Mouse (Mus musculus) heart, postnatal 36 days (tissue): ENCODE data around the gene Pilrb1. TPM values are rescaled to one million over a fixed set of nuclear protein-coding genes. Genes with fewer than 3 reads are reported as not detected.

ENCODE experiments used
- DNase-seq, 2 experiments: peaks; one replicate each; pipeline ENCODE4 v3.0.0; 2021 to 2022
- intact Hi-C: fragments of 180-260 bp; cut with DNase I; formaldehyde crosslinking; loops from one replicate; pipeline ENCODE4 v1.15.1; 2025
- total RNA-seq, 2 experiments: library from RNA; stranded (reverse); gene quantifications; 2 replicates each; pipeline ENCODE4 v1.2.3; 2021

Pilrb1 gene
- total RNA-seq, 2 experiments from 2014 or later, result 1.1 to 1.2 TPM

DNA sequence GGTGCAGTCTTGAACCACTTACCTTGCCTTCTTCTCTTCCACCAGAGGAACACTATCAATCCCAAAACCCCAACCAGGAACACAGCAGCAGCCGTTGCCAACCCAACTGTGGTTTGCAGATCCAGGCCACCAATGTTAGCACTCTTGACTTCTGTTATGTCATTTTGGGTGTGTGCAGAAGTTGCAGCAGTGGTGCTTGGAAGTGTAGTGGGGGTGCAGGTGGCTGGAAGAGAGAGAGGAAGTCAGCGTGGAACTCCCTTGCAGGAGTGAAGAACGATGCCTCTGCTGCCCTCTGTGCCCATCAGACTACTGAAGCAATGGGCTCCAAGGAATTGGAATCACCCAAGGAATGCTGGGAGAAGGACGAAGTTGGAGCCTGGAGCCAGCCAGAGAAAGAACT, 26.8 kb downstream of the Pilrb1 start:
- DNase-seq, result no peak
- intact Hi-C loops, result no loop called here

DNA sequence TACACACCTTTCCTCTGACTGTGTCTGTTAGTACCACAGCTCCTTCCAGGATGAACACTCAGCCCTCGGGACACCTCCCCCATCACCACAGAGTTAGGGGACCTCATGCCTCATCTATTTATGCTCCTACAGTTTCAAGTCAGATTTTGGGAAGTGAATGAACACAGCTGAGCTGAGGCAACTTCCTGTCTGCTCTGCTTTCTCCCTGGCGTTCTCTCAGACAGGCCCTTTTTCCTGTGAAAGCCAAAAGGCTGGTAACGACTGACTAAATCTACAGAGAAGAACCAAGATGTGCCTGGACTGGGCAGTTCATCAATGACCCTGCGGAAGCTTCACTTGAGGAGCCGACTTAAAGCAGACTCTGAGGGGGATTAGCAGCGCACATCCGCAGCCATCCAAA, 27.7 kb downstream of the Pilrb1 start:
- intact Hi-C loops, result no loop called here
- DNase-seq, result peak in 1 of 2 experiments; percentile 23

DNA sequence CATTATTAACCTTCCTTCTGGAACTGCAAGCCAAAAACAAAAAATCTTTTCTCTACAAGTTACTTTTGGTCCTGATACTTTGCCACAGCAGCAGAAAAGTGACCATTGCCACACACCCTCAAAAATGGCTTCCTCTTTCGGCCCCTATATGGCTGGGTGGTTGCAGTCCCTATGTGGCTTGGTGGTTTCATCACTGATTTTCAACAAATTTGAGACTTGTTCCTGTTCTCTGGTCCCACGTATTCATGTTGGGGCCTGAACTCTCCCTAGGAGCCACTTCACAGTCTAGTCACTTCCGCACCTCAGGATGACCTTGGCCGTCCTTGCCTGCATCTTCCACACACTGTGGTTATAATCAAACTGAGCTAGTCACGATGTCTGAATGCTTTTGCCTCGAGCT, 29.2 kb downstream of the Pilrb1 start:
- no peak for DNase-seq
- intact Hi-C loops, result no loop called here

DNA sequence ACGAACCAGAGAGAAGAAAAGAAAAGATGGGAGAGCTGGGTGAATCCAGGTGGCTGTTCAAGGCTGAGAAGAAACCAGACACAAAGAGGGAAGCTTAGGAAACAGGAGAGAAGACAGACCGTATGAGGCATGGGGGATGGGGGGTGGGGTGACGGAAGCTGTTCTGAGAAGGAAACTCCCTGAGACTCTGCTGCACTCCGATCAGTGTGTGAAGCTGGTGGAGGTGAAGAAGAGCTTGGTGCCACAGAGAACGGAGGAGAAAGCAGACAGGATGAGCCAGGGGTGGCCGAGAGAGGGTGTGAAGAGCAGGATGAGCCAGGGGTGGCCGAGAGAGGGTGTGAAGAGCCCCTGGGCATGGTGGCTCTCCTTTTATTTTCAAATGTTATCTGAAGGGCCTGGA, 31.5 kb downstream of the Pilrb1 start:
- no peak for DNase-seq
- intact Hi-C loops, result no loop called here

DNA sequence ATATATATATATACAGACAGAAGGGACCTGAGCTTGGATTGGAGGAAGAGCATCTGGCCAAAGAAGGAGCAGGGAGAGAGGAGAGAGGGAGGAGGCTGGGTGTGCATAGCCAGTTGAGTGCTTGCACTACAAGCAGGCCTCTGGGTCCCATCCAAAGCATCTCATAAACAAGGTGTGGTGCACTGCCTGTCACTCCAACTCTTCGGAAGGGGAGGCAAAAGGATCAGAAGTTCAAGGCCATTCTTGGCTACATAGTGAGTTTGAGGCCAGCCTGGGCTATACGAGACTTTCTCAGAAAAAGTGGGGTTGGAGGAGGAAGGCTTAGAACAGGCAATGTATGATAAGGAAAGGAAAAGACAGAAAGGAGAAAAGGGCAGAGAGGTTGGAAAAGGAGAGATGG, 31.9 kb downstream of the Pilrb1 start:
- intact Hi-C loops, result no loop called here

DNA sequence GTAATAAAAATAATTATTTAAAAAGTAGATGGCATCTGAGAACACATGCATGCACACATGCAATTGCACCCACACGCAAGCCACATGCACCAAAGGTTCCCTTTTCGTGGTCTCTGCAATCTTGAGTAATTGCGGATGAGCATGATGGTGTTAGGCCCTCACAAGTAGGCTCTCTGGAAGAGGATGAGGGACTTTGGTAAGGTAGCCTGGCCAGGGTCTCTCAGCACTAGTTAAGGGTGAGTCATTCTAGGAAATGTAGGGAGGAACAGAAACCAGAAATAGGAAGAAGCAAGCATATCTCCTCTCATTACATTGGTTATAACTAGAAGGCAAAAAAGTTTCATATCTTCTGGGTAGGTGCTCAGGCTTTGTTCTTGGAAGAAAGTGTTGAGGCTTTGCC, 32.9 kb downstream of the Pilrb1 start:
- DNase-seq, result no peak
- intact Hi-C loops, result no loop called here

More for the DNA sequence above, 31.9 kb downstream of the Pilrb1 start:
- DNase-seq, result no peak

DNA sequence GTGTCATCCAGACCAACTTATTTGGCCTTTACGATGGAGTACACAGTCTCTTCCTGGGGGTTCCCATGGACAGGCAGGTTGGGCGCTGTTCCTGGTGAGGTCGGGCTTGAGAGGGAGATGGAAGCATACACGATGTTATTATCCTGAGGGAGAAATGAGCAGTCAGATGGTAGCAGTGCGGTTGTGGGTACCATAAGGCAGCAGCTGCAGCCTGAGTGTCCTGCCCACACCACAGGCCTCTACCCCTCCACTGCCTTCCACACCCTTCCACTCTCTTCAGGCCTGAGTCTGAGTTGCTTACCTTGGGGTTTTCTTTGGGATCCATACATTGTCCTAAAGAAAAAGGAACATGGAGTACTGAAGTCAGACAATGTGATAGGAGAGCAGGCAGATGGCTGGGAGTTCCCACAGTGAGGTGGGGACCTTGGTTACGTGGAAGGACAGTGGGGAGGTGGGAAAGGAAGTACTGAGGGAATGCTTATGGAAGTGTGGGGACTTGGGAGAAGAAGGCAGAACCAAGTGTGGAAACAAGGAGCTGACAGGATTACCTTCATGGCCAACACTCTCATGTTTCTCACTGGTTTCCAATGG, 34.4 kb downstream of the Pilrb1 start:
- intact Hi-C loops, result no loop called here
- no peak for DNase-seq

DNA sequence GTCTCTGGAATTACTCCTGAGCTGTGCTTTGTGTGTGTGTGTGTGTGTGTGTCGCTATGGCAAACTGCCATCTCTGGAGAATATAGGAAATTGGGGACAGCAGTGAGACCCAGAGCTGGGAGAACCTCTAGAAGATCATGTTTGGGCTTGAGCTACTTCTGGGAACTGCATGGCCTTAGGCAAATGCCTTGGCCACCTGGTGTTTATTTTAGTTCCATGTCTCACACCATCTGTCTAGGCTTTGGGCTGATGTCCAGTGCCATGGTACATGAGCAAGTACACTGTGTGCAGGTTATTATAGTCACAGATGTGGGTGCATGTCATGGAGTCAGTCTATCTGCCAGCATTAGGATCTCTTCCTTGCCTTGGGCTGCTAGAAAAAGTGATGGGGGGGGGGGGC, 35.3 kb downstream of the Pilrb1 start:
- DNase-seq, result no peak
- intact Hi-C loops, result no loop called here

DNA sequence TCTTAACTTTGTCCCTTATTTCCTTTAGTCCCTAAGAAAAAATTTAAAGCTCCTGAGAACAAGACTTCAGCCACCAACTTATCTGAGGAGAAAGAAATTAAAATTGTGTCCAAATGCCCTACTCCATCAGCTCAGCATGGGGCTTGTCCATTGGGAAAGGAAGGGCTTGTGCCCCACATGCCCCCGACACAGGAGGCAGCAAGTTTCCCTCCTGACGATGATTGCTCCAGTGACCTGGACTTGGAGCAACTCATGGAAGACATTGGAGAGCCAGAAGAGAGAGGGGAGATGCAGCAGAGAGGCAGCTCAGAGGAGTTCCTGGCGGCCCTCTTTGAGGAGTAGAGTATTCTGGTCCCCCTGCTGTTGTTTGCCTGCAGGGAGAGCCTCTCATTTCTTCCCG, 35.8 kb downstream of the Pilrb1 start:
- DNase-seq, result no peak
- intact Hi-C loops, result no loop called here

DNA sequence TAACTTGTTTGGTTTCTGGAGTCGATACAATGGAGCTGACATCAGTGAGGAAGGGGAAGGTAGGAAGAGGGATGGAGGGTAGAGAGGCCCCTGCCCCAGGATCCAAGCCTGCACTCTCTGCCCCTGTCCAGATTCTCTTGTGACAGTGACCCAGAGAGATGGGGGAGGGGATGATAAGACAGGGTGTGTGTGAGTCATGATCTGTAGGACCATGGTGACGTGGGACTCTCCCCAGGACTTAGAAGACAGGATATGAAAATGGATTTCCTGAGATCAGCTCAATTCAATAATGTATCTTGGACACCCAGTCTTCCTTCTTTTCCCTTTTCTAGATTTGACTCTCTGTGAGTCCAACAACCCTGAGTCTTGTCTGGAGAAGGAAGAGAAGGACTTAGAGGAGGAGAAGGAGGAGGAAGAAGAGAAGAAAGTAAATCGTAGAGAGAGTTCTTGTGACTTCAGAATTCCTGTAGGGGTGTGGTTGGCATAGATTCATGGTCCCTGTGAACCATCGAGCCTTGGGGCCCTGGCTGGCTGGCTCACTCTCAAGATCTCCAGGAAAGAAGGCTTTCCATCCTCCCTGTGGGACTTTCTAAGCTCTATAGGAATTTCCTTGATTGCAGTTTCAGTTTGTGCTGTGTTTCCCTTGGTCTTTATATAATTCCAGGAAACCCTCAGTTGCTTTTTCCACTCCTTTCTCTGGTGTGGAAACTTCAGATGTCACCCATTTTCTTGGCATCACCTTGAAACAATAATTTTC, 40.3 kb downstream of the Pilrb1 start:
- no peak for DNase-seq
- intact Hi-C loops, result no loop called here

DNA sequence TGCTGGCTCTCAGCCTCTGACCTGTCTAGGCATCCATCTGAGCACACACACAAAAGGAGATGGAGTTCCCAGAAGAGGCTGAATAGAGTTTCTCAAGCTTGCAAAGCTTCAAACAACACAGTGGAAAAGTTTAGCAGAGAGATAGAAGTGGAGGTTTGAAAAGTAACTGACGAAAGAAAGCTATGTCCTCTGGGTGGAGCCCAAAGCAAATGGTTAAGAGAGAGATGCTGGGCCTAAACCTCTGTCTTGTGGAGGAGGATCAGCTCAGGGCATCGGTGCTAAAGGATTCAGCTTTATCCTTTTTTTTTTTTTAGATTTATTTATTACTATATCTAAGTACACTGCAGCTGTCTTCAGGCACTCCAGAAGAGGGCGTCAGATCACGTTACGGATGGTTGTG, 49.6 kb downstream of the Pilrb1 start:
- no peak for DNase-seq
- intact Hi-C loops, result no loop called here

DNA sequence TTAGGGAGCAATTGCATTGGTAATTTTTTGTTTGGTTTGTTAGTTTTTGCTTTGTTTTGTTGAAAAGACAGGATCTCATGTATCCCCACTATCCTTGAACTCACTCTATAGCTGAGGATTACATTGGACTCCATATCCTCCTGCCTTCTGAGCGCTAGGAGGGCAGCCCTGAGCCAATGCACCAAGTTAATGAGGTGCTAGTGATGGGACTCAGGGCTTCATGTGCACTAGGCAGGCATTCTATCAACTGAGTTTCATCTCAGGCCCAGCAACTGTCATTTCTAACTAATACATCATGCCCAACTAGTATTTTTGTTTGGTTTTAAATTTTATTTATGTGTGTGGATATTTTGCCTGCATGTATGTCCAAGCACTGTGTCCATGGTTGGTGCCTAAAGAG, 51.7 kb downstream of the Pilrb1 start:
- intact Hi-C loops, result no loop called here
- DNase-seq, result no peak

Other genes starting within 250 kb of the Pilrb1 start
- 10 to 100 TPM; 58.1 to 65.1 TPM for gene Pcolce, start 244.3 kb downstream of the Pilrb1 start, total RNA-seq
- under 1 TPM; 0.16 to 0.31 TPM for gene Fbxo24, start 229.1 kb downstream of the Pilrb1 start, total RNA-seq
- 10 to 100 TPM; 18.4 to 20.5 TPM for gene Lrch4, start 229.0 kb downstream of the Pilrb1 start, total RNA-seq
- 1 to 10 TPM; 3.9 to 4.9 TPM for gene Gm20605, start 228.9 kb downstream of the Pilrb1 start, total RNA-seq
- gene Sap25, start 216.8 kb downstream of the Pilrb1 start, total RNA-seq, result 1 to 10 TPM; 1.2 to 1.7 TPM
- under 1 TPM; 0.14 to 0.75 TPM for gene Irs3, start 212.4 kb downstream of the Pilrb1 start, total RNA-seq
- 10 to 100 TPM; 11.6 to 18.3 TPM for gene Agfg2, start 173.4 kb downstream of the Pilrb1 start, total RNA-seq
- gene Nyap1, start 116.5 kb downstream of the Pilrb1 start, total RNA-seq, result 1 to 10 TPM in 1 of 2 experiments, under 1 TPM in 1; 0.81 to 1.1 TPM
- 100 to 1,000 TPM; 260 to 268 TPM for gene Tsc22d4, start 112.4 kb downstream of the Pilrb1 start, total RNA-seq
- 10 to 100 TPM; 10.7 to 12.3 TPM for gene Ppp1r35, start 79.3 kb downstream of the Pilrb1 start, total RNA-seq
- 10 to 100 TPM; 25.6 to 35.3 TPM for gene Mepce, start 70.5 kb downstream of the Pilrb1 start, total RNA-seq
- under 1 TPM; 0.36 to 0.49 TPM for gene Zcwpw1, start 70.3 kb downstream of the Pilrb1 start, total RNA-seq
- gene Pilra, start 21.8 kb downstream of the Pilrb1 start, total RNA-seq, result 1 to 10 TPM; 3.2 TPM
- 1 to 10 TPM in 1 of 2 experiments, under 1 TPM in 1; 0.80 to 1.0 TPM for gene Pilrb2, start 13.7 kb upstream of the Pilrb1 start, total RNA-seq
- gene Cyp3a13, start 63.5 kb upstream of the Pilrb1 start, total RNA-seq, result under 1 TPM; 0.19 to 0.28 TPM
- under 1 TPM; 0.33 to 0.35 TPM for gene Gjc3, start 105.0 kb upstream of the Pilrb1 start, total RNA-seq
- gene Azgp1, start 123.4 kb upstream of the Pilrb1 start, total RNA-seq, result not detected
- not detected for gene Smok3a, start 163.2 kb upstream of the Pilrb1 start, total RNA-seq
- not detected for gene Smok3b, start 163.3 kb upstream of the Pilrb1 start, total RNA-seq
- not detected for gene Smok3c, start 195.1 kb upstream of the Pilrb1 start, total RNA-seq
- 10 to 100 TPM; 14.1 to 15.1 TPM for gene Zkscan1, start 227.0 kb upstream of the Pilrb1 start, total RNA-seq